Mouse (Mus musculus) limb, embryonic 10.5 days (tissue): ENCODE data around the gene Ddias. TPM values are rescaled to one million over a fixed set of nuclear protein-coding genes. Genes with fewer than 3 reads are reported as not detected.

Experiments used
- DNase-seq: peaks from one replicate; pipeline ENCODE4 v3.0.0-alpha.2; 2017; ENCODE audit warnings: low spot score
- H3K27ac ChIP-seq: fragments of 300-500 bp; sonication (generic); 2 replicates; pipeline ENCODE4 v1.5.1; 2016; ENCODE audit warnings: mild to moderate bottlenecking
- H3K27me3 ChIP-seq: fragments of 300-500 bp; sonication (generic); 2 replicates; pipeline ENCODE4 v1.6.1; 2016; ENCODE audit warnings: low read depth, mild to moderate bottlenecking; ENCODE audit not compliant: poor library complexity, severe bottlenecking
- H3K36me3 ChIP-seq: fragments of 300-500 bp; sonication (generic); 2 replicates; pipeline ENCODE4 v1.6.1; 2016; ENCODE audit warnings: mild to moderate bottlenecking, moderate library complexity
- H3K4me1 ChIP-seq: fragments of 300-500 bp; sonication (generic); 2 replicates; pipeline ENCODE4 v1.6.1; 2016
- H3K4me3 ChIP-seq: fragments of 300-500 bp; sonication (generic); 2 replicates; pipeline ENCODE4 v1.5.1; 2016; ENCODE audit warnings: mild to moderate bottlenecking, moderate library complexity
- H3K9me3 ChIP-seq: fragments of 300-500 bp; sonication (generic); replicated peaks from 2 replicates; pipeline ENCODE4 v1.6.1; 2016; ENCODE audit warnings: mild to moderate bottlenecking
- WGBS: fragments of 180-500 bp; shearing (Covaris S2); methylation state at CpG from one replicate; pipeline ENCODE4 v1.1.7; 2016; 5-methylcytosine and 5-hydroxymethylcytosine counted together
- polyA plus RNA-seq: library from polyadenylated mRNA; unstranded; fragments of >200 nt; fragmentation: Nextera tagmentation; extraction: Ambion mirVana; gene quantifications from 2 replicates; pipeline ENCODE4 v1.2.1, GENCODE M21; 2016

Gene Ddias
- polyA plus RNA-seq, 1 experiment from 2014 or later: 24.4 TPM

GRCm38 (mm10) chr7:92837226-92837625 is 36.8 kb downstream of the Ddias start:
- no peaks in the 10 kb centered on the region for H3K9me3 ChIP-seq
- H3K27me3 ChIP-seq: no peaks in the 10 kb centered on the region
- H3K36me3 ChIP-seq: peaks cover 5% of the 10 kb centered on the region; the same call in 1 of the 2 replicates
- no peak overlapping the region for H3K27ac ChIP-seq
- 90% methylated on average over 11 of the region's 11 CpGs for WGBS
- H3K4me1 ChIP-seq: no peaks in the 10 kb centered on the region
- H3K4me3 ChIP-seq: no peak overlapping the region
- no peak for DNase-seq

DNA sequence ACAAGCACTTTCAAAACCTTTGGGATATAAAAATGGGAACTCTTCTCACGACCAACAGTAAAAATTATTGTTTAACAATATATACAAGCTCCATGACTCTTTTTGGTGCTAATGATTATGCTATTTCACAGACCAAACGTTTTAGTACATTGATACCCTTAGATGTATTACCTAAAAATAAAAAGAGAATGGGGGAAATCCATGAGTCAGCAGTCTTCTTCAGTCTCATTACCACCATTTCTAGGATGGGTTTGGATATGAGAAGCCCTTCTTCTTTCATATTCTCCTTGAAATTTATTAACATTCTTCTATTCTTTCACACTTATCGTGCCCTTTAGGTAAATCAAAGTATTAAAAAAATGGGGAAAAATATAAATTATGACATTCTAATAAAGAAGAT is 37.6 kb downstream of the Ddias start:
- Histone ChIP-seq H3K4me3 (no peak overlapping the region), H3K27ac (no peak overlapping the region), H3K4me1 (no peaks in the 10 kb centered on the region), H3K9me3 (no peaks in the 10 kb centered on the region), H3K36me3 (peaks cover 5% of the 10 kb centered on the region; the same call in 1 of the 2 replicates), H3K27me3 (no peaks in the 10 kb centered on the region)
- no peak for DNase-seq
- 79% methylated on average over 3 of the region's 3 CpGs for WGBS

DNA sequence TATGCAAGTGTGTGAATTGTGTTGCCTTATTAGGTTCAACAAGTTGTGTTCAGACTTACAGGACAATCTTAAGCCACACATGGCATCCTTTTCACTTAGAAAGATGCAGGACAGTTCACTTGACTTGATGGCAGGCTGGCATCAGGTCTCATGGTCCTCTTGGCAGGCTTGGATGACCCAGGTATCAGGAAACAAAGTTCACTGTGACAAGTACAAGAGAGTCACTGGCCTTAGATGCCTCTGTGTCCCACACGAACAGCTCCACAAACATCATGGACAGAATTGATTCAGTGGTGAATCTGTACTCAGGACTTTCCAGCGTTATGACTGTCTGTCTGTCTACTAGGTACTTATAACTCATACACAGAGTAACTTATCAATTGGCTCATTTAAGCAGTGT is 39.7 kb downstream of the Ddias start:
- Histone ChIP-seq H3K27ac (no peak overlapping the region), H3K36me3 (peaks cover 5% of the 10 kb centered on the region; the same call in 1 of the 2 replicates), H3K4me3 (no peak overlapping the region), H3K9me3 (no peaks in the 10 kb centered on the region), H3K27me3 (no peaks in the 10 kb centered on the region), H3K4me1 (no peaks in the 10 kb centered on the region)
- no peak for DNase-seq
- 93% methylated on average over 2 of the region's 2 CpGs for WGBS

- Histone ChIP-seq H3K4me3 (no peak overlapping the region), H3K4me1 (no peaks in the 10 kb centered on the region), H3K27me3 (no peaks in the 10 kb centered on the region), H3K9me3 (no peaks in the 10 kb centered on the region), H3K36me3 (peaks cover 5% of the 10 kb centered on the region; the same call in 1 of the 2 replicates), H3K27ac (no peak overlapping the region)
- DNase-seq: no peak
- WGBS: 97% methylated on average over 6 of the region's 6 CpGs
These were observed 41.7 kb downstream of the Ddias start for GRCm38 (mm10) chr7:92832395-92832794.

DNA sequence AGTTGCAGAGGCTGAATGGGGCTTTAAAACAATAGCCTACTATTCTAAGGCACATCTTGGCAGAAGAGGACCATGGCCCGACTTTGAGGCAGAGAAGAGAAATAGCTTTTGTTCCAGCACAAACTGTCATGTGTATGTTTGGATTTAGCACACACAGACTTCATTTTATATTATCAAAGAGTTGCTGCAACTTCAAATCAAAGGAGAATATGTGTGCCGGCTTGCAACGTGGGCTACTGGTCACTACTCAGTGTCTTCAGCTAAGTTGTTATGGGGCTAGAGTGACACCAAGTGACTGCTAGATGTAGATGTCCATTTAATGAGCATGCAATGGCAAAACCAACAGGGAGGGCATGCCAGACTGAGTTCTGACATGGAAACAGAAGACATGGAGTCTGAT is 46.1 kb downstream of the Ddias start:
- no peak for DNase-seq
- Histone ChIP-seq H3K4me1 (no peaks in the 10 kb centered on the region), H3K27ac (no peak overlapping the region), H3K27me3 (no peaks in the 10 kb centered on the region), H3K36me3 (no peaks in the 10 kb centered on the region), H3K4me3 (no peak overlapping the region), H3K9me3 (no peaks in the 10 kb centered on the region)
- WGBS: 69% methylated on average over 3 of the region's 3 CpGs

DNA sequence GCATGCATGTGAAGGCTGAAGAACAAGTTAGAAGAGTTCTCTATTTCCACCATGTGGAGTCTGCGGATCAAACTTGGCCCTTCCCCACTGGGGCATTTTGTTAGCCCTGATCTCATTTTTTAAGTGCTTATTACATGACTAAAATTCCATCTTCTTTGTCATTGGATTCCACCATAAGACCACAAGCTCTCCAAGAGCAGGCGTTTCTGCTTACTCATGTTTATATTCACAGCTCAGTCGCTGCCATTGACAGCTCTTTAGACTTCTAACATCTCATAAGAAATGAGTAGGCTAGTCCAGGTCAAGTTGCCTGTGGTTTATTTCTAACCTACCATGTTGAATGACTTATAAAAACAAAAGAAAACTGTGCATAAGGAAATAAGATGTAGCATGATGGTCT is 47.8 kb downstream of the Ddias start:
- Histone ChIP-seq H3K27ac (no peak overlapping the region), H3K9me3 (no peaks in the 10 kb centered on the region), H3K27me3 (no peaks in the 10 kb centered on the region), H3K4me3 (no peak overlapping the region), H3K4me1 (peaks cover 15% of the 10 kb centered on the region), H3K36me3 (no peaks in the 10 kb centered on the region)
- 93% methylated on average over 3 of the region's 3 CpGs for WGBS
- no peak for DNase-seq

GRCm38 (mm10) chr7:92822409-92823101 is 51.5 kb downstream of the Ddias start:
- no peak for DNase-seq
- H3K27ac ChIP-seq: no peak overlapping the region
- WGBS: 45% methylated on average over 1 of the region's 1 CpGs

GRCm38 (mm10) chr7:92821871-92822270 is 52.2 kb downstream of the Ddias start:
- H3K9me3 ChIP-seq: no peaks in the 10 kb centered on the region
- H3K4me1 ChIP-seq: peaks cover 19% of the 10 kb centered on the region
- no peaks in the 10 kb centered on the region for H3K36me3 ChIP-seq
- 44% methylated on average over 4 of the region's 4 CpGs for WGBS
- no peak overlapping the region for H3K27ac ChIP-seq
- DNase-seq: no peak
- no peak overlapping the region for H3K4me3 ChIP-seq
- no peaks in the 10 kb centered on the region for H3K27me3 ChIP-seq

More at GRCm38 (mm10) chr7:92822409-92823101, 51.5 kb downstream of the Ddias start:
- no peaks in the 10 kb centered on the region for H3K27me3 ChIP-seq
- peaks cover 19% of the 10 kb centered on the region for H3K4me1 ChIP-seq
- H3K9me3 ChIP-seq: no peaks in the 10 kb centered on the region
- no peak overlapping the region for H3K4me3 ChIP-seq
- no peaks in the 10 kb centered on the region for H3K36me3 ChIP-seq

DNA sequence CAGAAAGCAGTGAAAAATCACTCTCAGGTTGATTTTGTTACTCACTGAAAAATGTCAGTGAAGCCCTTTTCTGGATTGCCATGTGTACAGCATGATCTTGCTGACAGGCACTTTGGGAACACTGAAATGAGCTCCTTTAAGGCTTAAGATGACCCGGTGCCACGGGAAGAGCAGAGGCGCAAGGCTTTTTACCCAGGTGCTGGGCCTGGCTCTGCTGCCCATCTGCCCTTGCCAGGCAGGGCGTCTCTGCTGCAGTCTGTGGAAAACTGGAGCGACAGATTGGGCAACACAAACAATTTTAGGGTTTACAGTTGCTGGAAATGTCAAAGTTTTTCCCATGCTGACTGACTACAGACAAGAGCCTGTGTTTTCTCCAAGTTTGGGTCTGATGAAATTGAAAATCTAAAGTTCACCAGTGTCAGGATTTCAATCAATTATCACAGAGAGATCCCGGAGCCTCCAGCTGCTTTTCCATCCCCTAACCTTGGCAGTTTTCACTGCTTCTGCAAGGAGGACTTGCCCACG is 53.0 kb downstream of the Ddias start:
- Histone ChIP-seq H3K36me3 (no peaks in the 10 kb centered on the region), H3K4me3 (no peak overlapping the region), H3K9me3 (no peaks in the 10 kb centered on the region), H3K4me1 (peaks cover 19% of the 10 kb centered on the region), H3K27me3 (no peaks in the 10 kb centered on the region), H3K27ac (no peak overlapping the region)
- no peak for DNase-seq
- 72% methylated on average over 7 of the region's 7 CpGs for WGBS

DNA sequence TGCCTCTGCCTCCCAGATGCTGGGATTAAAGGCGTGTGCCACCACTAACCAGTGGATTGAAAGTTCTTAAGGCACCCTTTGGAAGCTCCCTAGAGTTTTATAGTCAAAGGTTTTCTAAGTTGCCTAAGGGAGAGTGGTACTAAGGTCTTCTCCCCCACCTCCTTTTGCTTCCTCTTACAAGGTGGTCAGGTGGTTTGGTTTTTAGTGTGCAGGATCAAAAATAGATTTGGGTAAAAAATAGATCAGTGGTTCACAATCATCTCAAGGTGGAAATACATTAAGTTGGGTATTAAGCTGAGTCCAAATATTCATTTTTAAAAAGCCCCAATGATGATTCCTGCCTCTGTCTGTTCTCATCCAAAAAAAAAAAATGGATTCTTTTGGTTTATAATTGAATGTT is 53.6 kb downstream of the Ddias start:
- H3K9me3 ChIP-seq: no peaks in the 10 kb centered on the region

DNA sequence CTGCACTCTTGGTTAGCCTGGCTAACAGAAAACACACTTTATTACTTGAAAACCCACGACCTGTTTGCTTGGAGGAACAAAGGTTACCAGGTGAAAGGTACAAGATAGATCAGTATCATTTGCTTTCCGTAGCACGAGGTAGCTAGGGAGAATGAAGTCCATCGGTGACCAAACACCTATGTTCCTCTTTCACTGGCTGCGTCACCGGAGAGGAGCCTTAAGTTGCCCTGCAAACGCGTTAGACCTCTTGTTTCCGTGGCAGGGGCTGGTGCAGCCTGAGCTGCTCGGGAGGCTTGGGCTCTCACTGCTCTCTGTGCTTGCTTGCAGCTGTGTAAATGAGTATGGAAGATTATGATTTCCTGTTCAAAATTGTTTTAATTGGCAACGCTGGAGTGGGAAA is 54.4 kb downstream of the Ddias start:
- no peak overlapping the region for H3K27ac ChIP-seq
- H3K4me3 ChIP-seq: no peak overlapping the region
- H3K4me1 ChIP-seq: peaks cover 19% of the 10 kb centered on the region
- H3K27me3 ChIP-seq: no peaks in the 10 kb centered on the region
- no peaks in the 10 kb centered on the region for H3K36me3 ChIP-seq
- no peaks in the 10 kb centered on the region for H3K9me3 ChIP-seq
- WGBS: 87% methylated on average over 11 of the region's 11 CpGs
- DNase-seq: no peak

More for the DNA sequence above, 53.6 kb downstream of the Ddias start:
- H3K36me3 ChIP-seq: no peaks in the 10 kb centered on the region
- DNase-seq: no peak
- 68% methylated on average over 1 of the region's 1 CpGs for WGBS
- H3K27me3 ChIP-seq: no peaks in the 10 kb centered on the region
- H3K4me3 ChIP-seq: no peak overlapping the region
- no peak overlapping the region for H3K27ac ChIP-seq
- peaks cover 19% of the 10 kb centered on the region for H3K4me1 ChIP-seq

GRCm38 (mm10) chr7:92817886-92818285 is 56.2 kb downstream of the Ddias start:
- Histone ChIP-seq H3K9me3 (no peaks in the 10 kb centered on the region), H3K4me1 (peaks cover 19% of the 10 kb centered on the region), H3K27me3 (no peaks in the 10 kb centered on the region), H3K27ac (no peak overlapping the region), H3K4me3 (no peak overlapping the region), H3K36me3 (no peaks in the 10 kb centered on the region)
- no peak for DNase-seq
- 88% methylated on average over 9 of the region's 9 CpGs for WGBS

DNA sequence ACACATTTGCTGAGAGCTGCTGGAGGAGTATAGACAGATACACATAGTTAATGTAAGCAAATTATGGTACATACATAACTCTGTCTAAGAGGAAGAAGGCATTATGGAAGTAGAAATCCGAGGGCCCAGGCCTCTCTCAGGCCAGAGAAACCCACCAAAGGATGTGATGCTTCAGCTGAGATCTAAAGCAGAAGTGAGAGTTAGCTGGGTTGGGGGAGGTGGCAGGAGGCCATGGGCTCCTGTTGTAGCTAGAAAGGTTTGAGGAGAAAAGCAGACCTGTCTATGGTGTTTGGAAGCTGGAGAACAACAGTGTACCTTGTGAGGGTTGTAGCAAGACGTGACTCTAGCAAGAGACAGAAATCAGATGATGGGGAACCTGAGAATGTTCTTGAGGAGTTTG is 56.8 kb downstream of the Ddias start:
- Histone ChIP-seq H3K4me3 (no peak overlapping the region), H3K4me1 (peaks cover 14% of the 10 kb centered on the region), H3K9me3 (no peaks in the 10 kb centered on the region), H3K36me3 (no peaks in the 10 kb centered on the region), H3K27me3 (no peaks in the 10 kb centered on the region), H3K27ac (no peak overlapping the region)
- 79% methylated on average over 2 of the region's 2 CpGs for WGBS
- no peak for DNase-seq
